Mouse (Mus musculus): ENCODE measurements at regions not wholly inside any gene's neighbourhood (a gene's known extent, or its start where the extent isn't known, plus 50 kb on each side); places are given as distances from the start of the nearest gene placed in this dataset.

DNA sequence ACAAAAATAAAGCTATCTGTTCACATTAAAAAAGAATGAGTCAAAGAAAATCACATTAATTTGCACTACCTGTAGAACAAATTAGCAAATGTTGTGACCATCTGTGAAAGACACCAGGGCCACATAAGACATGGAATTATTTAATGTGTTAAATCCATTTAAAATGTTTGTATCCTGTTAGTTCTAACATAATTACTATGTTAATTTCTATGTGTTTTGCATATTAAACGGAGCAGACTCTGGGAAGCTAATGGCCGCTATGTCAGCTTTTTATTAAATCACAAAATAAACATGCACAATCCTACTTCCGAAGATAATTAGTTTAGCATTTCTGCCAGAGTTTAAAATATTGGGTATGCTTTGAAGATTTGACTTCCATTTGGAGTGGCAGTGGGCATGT is 1194.8 kb downstream of the Cdh11 start:
- TF ChIP-seq POLR2A (IDR thresholded peaks at IDR 0.05; ENCODE audit: extremely low read depth, insufficient read depth, low read length) (no peak), CTCF (IDR thresholded peaks at IDR 0.05; ENCODE audit: extremely low read depth, insufficient read depth, low read length) (no peak)

Measured in cortical plate, adult 2 months (tissue).